Mouse (Mus musculus): ENCODE data around the gene Alkbh7.
A peak's percentile ranks its signal among the peaks of the same experiment; 100 is the strongest.

The Alkbh7 gene

DNA sequence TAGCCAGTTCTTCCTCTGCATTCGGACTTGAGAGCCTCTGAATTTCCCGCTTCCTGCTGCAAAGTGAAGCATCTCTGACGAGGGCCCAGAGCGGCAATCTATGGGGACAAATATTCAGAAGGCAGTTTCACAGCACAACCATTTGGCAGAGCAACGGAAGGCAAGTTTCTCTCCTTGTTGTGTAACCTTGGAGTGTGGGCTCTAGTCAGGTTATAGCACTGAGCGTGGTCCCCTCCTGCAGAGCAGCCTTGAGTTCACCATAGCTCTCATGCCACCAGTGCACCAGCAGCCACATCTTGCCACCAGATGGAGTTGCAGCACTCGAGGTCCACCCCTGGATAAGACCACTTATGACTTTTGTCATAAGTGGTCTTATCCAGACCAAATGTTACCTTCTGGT lies 8.7 kb upstream of the Alkbh7 start:
- no peak for DNase-seq

DNA sequence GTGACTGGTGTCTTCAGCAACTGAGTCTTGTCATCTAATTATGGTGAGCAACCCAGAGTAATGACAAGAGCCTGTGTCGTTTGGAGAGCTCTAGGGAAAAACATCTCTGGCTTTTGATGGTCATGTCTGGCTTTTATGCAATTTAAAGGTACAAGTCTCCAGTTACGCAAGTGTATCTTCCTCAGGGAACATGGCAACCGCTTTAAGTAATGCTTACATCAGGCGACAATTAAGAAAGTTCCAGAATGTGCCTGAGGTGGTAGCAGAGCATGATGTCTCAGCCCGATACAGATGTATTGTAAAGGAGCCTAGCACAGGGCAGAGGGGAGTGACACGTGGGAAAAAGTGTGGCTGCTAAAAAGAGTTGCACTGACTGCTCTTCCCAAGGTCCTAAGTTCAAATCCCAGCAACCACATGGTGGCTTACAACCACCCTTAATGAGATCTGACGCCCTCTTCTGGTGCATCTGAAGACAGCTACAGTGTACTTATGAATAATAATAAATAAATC lies 8.2 kb upstream of the Alkbh7 start:
- no peak for DNase-seq

DNA sequence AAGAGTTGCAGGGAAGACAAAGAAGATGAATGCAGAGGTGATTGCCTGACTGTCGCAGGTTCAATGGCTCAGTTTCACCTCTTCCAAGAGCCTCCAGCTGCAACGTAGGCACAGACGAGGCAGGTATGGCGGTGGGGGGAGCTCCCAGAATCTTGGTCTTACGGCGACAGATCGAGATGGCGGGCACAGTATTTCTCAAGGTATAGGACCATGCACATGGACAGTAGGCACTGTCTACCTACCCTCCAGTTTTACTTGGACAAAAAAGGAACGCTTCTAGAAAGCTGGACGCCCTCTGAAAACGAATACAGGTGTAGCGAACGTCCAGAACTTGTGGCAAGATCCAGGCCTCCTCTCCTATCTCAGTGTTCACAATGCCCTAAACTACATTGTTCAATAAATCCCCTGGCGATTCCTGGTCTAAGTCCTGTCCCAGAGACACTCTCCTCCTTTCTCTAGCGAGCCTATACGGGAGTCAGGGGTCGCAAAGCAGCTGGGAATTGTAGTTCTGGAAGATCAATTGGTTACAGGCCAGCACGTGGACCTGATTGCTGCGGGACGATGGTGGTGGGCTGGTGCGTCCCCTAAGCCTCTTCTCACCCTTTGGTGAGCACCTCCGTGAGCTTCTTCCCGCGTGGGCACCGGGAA lies 7.5 kb upstream of the Alkbh7 start:
- peak; percentile 71 for DNase-seq

DNA sequence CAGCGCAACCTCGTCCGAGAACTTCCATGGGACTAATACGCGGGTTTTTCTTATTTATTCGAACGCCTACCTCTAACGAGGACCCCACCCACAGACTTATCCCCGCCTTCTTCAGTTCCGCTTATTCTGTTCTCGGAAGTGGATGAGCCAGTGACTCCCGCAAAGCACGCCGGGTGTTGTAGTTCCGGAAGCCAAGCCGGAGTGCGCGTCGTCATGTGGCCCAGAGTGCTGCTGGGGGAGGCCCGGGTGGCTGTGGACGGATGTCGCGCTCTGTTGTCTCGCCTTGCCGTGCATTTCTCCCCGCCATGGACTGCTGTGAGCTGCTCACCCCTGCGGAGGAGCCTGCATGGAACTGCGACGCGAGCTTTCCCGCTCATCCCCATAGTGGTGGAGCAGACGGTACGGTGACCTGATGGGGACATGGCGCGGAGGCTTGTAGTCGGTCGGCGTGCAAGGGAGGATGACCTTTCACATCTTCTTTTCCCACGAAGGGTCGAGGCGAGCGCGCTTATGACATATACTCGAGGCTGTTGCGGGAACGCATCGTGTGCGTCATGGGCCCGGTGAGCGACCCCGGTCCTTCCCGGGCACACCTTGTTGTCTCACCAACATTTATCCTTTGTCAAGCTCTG lies 6.9 kb upstream of the Alkbh7 start, which contains the start of gene Clpp:
Gene Clpp, plus strand, starts transcription at position 191 of the 632 bp plus-strand sequence.
- peak; percentile 91 for DNase-seq

DNA sequence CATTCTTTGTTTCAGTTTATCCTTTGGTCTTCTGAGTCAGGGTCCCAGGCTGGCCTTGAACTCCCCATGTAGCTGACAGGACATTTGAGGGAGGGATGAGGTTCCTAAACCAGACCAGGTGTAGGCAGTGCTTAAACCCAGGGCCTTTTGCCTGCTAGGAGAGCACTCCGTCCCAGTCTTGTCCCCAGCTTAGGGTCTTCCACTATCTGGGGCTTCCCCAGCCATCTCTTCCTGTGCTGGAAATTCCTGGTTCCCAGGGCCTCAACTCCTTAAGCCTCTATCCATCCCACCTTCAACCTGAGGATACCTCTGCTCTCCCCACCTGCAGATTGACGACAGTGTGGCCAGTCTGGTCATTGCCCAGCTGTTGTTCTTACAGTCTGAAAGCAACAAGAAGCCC lies 6.2 kb upstream of the Alkbh7 start:
- DNase-seq: no peak

DNA sequence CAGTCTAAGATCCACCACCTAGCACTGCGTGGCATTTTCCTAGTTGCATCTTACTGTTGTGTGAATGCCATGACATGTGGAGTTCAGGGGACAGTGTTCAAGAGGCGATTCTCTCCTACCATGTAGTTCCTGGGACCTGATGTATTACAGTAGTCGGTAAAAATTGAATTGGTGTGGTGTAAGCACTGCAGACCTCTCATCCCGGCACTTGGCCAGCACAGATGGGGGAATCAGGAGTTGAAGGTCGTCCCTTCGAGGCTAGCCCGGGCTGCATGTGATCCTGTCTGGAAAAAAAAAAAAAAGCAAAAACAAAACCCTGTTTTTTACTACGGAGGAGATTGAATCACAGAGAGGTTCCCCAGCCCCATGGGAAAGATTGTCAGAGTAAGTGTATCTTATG lies 2.1 kb upstream of the Alkbh7 start:
- DNase-seq: no peak

DNA sequence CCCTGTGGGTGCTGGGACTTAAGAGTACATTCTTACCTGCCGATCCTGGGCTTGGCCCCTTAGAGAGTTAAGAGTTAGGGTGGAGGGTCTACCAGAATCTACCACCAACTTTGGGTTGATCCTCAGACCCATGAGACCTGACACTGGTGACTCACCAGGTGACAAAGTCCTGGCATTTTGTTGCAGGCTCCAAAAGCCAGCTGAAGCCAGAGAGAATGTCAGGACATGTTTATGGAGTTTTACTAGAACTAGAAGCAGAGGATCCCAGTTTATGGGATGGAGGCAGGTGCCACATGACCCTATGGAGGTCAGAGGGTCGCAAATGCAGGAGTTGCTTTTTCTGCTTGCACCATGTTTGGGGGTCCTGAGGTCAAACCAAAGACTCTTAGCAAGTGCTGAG lies 633 bp upstream of the Alkbh7 start:
- DNase-seq: no peak

DNA sequence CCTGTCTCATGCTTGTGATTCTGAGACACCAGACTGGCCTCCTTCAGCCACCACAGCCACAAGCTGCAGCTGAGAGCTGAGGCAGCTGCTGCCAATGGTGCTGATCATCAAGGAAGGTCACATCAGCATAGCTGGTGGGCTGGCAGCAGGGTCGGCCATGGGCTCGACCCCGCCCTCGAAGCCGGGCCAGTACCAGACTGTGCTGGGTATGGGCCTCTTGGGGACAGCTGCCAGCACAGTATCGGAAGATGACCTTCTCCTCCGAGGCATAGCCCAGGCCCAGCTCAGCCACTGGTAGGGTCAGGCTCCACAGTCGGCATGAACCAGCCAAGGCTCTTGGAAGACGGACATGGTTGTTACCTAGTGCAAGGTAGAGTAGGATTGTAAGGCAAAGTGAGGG lies 2.3 kb downstream of the Alkbh7 start:
- no peak for DNase-seq

DNA sequence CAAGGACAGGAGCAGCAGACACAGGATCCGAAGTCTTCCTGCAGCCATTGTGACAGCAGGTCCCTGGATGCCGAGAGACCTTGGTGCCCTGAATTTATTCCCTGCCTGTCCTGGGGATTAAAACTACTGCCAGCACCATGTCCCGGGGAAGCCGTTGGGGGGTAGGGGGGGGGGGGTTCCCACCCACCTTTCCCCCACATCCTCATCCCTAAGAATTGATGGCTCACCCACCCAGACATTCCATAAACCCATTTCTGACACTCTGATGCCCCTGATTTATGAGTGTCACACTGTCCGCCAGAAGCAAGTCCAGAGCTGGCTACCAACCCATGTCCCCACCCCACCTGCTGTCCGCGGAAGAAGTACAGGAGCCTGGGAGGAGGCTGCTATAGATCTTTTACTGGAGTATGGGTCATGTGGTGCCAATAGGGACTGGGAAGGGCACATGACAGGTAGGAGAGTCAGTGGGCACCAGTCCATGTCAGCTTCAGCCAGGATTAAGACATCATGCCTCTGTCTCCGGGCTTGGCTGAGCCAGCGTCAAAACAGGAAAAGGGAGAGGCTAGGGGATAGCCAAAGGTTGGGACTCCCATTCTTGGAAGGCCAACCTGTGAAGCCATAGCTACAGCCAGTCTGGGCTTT lies 3.0 kb downstream of the Alkbh7 start, which contains the start of gene Pspn:
Gene Pspn, minus strand, starts transcription at position 51 of the 642 bp plus-strand sequence.
- DNase-seq: no peak

DNA sequence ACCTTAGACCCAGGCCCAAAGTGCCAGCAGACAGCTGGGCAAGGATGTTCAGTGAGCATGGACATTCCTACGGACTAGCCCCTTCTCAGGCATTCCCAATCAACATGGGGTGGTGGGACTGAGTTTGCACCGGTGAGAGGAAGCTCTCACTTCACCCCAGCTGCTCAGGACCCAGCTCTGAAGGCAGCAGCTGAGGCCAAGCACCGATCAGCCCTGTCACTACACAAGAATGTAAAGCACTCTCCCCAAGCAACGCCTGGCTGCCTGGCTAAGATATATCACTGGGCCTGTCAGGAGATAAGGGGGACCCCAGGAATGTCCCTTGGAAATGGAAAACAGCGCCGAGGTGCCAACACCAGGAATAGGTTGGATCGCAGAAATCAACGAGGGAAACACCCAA lies 4.1 kb downstream of the Alkbh7 start:
- no peak for DNase-seq

DNA sequence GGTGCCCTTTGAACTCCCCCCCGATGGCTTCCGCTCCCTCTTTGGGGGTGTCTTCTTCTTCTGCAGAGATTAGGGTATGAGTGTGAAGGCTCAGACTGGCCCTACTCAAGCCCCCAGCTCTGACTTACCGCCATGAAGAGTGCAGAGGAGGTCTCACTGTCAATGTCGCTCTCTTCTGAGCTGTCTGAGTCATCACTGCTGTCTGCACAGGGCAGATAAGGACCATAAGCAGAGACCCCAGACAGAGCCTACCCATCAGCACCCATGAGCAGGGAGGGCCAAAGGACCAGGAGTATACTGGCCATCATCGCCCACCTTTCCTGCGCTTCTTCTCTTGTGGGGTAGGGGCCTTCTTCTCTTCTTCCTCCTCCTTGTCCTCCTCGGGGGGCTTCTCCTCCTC lies 6.9 kb downstream of the Alkbh7 start:
- DNase-seq: no peak

DNA sequence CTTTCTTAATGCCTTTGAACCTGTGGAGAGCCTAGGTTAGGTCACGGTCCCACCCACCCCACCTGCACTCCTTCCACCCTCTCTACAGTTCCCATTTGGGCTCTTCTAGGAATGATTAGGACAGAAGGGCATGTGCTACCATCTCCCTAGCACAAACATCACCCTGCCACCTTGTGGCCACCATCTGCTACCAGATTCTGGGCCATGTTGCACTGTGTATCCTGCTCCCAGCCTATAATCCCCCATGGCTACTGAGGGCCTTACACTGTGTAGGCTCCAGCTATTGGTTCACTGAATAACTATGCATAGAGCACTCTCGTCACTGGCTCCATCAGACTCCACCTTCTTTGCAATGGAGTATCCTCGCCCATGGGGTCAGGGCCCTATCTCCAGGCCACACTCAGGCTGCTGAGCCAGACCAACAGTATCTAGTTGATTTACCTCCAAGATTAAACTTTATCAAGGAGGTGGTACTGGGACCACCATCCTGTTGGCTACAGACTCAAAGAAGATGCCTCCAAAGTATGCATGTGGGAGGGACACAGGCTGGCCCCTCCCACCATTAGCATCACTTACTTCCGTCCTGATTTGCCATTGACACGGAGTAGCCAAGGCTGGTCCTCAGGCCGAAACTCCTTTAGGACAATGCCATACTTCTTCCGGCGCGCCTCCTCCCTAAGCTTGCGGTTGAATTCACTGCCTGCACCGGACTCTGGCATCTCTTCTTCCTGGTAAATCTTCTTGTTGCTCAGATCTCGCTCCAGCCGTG lies 10.2 kb downstream of the Alkbh7 start:
- DNase-seq: no peak

DNA sequence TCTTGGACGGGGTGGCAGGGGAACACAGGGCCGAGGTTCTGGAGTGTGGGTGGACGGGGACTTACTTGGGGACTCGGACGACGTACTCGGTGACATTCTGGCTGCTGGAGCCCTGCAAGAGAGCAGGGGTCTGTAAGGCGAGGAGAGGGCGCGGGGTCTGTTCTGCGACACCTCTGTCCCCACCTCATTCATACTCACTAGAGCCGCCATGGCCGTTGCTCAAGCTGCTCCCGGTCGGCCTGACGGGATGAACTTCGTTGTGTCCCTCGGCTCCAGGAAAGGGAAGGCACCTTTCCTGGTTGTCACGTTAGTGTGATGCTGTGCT lies 13.7 kb downstream of the Alkbh7 start:
- DNase-seq: no peak

DNA sequence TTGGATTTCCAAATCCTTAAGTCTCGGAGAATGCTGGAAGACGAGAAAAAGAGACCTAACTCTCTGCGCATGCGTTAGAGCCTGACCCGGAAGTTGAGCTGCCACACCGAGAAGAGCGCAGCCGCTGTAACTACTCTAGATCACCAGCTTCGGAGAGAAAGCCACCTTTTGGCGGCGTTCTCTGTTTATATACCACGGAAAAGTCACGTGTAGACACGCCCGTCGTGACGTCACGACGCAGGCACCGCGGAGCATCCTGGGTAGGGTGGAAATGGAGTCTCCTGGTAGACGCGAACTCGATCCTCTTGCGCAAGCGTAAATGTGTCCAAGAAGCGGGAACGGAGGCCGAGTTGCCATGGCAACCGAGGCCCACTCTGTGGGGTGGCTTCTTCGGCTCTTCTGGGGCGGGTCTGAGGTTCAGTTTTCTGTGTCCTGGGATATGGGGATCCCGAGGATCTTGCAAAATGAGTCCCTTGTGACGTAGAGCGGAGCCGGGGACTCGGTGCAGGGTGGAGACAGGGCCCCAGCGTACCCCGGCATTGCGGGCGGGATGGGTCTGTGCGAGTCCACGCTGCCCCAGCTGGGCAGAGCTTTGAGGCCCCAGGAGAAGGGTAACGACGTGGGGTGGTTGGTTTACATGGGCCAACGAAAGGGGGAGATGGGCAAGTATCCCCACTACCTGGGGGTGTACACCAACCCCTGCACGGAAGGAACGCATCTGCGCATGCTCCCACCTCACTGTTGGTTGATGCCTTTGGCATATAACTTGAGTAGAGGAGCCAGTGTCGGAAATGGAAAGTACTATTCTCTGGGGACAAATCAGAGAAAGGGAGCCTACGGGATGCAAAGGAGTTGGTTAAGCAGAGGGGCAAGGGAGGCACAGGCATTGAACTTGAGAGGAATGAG lies 14.3 kb downstream of the Alkbh7 start, which contains the start of the genes Gtf2f1 and Gm17949:
Gene Gtf2f1, minus strand, starts transcription at position 53 of the 906 bp plus-strand sequence.
Gene Gm17949, plus strand, starts transcription at position 234 of the 906 bp plus-strand sequence.
- DNase-seq: peak; percentile 94

DNA sequence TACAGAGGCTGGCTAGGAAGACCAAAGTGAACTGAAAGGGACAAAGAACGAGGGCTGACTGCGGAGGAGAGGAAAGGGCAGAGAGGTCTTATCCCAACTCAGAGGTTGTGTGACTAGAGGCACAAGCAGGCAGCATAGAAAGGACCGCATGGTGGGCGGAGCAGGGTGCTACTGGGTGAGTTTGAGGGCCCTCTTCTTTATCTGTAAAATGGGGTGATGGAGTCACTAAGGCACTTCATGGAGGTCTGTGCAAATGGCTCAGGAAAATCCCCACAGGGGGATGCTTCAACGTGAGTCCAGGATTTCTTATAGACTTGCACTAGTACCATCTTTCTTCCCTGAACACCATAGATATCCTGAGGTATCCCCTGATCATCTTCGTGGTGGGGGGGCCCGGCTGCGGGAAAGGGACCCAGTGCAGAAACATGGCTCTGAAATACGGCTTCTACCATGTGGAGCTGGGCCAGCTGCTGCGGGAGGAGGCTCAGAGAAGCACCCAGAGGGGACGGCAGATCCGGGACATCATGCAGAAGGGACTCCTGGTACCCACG lies 15.2 kb downstream of the Alkbh7 start:
- DNase-seq: no peak

DNA sequence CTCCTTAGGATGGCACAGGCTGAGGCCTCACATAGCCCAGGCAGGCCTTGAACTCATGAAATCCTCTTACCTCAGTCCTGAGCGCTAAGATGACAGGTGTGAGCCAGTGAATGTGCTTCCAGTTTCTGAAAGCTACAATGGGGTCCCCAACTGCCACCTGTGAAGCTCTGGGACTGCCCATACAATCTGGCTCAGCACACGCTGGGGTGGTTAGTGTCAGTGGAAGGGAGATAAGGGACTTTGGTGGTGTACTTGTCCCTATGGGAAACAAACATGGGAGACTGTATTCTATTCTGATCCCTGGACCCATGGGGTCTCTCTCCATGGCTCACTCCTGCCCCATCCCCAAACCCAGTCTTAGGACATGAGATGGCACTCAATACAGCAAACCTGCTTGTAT lies 22.6 kb downstream of the Alkbh7 start:
- DNase-seq: no peak

DNA sequence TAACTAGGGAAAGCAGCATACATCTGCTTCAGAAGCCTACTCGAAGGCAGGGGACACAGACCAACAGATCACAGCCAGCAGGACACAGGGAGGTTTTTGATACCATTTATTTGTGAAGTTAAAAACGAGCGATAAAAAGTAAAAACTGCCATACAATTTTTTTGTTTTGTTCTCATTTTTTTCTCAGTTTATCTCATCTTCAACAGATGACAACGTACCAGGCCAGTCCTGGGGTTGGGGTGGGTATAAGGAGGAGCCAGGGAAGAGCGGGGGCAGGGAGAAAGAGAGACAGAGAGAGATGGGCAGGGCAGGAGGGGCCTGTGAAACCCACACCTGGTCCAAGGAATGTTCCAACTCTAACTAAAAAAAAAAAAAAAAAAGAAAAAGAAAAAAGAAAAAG lies 23.8 kb downstream of the Alkbh7 start:
- no peak for DNase-seq

DNA sequence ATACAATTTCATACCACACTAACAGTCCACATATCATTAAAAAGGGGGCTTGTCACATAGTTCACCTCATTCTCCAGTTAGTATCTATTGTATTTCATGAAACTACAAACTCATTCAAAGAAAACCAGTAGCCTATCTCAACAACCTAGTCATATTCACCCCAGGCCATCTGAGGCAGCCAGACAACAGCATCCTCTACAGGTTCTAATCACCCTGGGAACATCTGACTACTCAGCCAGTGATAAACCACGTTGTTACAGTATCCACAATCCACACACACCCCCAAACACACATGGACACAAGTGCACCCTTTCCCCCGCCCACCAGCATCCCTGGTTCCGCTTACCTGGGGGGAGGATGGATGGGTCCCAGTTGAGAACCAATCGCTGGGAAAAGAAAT lies 30.3 kb downstream of the Alkbh7 start:
- DNase-seq: no peak

DNA sequence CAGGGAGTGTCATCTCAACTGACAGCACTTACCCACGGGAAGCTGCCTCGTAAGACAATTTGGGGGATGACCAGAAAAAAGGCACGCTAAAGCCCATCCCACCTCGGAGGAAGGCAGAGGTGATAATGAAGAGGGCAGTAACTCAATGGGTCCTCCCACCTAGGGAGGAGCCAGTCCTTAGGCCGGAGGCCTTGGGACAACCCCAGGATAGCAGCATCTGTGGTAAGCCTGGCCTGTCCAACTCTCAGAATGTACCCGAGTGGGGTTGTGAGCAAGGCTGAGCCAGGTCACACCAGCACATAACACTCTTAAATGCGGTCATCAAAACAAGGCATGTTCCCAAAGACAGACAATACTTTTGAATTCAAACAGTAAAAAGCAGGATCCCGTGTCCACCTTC lies 32.6 kb downstream of the Alkbh7 start:
- no peak for DNase-seq

DNA sequence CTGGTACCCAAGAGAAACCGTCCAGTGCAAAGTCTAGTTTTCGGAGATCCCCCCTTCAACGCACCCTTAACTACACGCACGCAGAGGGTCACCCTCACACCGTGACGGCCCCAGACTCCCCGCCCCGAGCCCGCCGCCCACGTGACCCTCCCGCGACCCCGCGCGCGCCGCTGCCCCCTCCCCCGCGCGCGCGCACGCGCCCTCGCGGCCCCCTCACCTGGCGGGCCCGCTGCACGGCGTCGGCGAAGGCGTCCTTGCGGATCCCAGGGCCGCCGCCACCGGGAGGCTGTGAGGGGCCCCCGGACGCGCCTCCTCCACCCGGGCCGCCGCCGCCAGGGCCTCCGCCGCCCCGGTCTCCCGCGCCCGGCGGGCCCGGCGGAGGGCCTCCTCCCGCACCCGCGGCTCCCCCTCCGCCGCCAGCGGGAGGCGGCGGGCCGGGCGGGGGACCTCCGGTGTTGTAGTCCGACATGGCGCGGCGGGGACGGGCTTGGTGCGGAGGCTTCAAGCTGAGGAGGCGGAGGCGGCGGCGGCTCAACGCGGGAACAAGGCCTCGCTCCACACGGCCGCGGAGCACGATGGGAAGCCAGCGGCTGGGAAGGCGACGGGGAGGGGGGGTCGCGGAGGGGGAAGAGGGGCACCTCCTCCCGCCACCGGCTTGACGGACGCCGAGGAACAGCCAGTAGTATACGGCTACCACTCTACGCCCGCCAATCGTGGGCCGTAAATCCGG lies 34.0 kb downstream of the Alkbh7 start, which contains the start of gene Khsrp:
Gene Khsrp, minus strand, starts transcription at position 592 of the 730 bp plus-strand sequence.
- peak; percentile 52 for DNase-seq
